Mouse (Mus musculus): Measurements from ENCODE around the gene Vrk2. TPM values are rescaled to one million over a fixed set of nuclear protein-coding genes. Genes with fewer than 3 reads are reported as not detected.
A peak's percentile ranks its signal among the peaks of the same experiment; 100 is the strongest.

The Vrk2 gene
- total and polyA plus RNA-seq, 3 experiments, result 17.9 to 58.7 (median 31.1) TPM

- in situ Hi-C loops (cut with MboI; ENCODE audit: low pct_ligation_motif_present, low pct_unique_long_range_greater_than_20kb, low sequenced_read_pairs), result no loop called here
Measured at GRCm38 (mm10) chr11:26585409-26586366, 8.1 kb downstream of the Vrk2 start.

GRCm38 (mm10) chr11:26551551-26551950, 42.2 kb downstream of the Vrk2 start:
- no peak overlapping the region for H3K27ac ChIP-seq (ENCODE audit: insufficient read depth, low read depth)
- H3K9me3 ChIP-seq (replicated peaks; ENCODE audit: low read length), result no peaks in the 10 kb centered on the region
- no peak overlapping the region for H3K4me3 ChIP-seq (replicated peaks in 1 of 3; ENCODE audit: low read depth in 2 of 3, low read length in 2 of 3, poor library complexity in 1 of 3)
- no peak overlapping the region for H3K4me2 ChIP-seq (ENCODE audit: insufficient read depth, low read depth, poor library complexity, severe bottlenecking)
- peaks cover 7 to 41% of the 10 kb centered on the region in 2 experiments for H3K36me3 ChIP-seq (replicated peaks in 1 of 2; ENCODE audit: control insufficient read depth in 1 of 2, insufficient read depth in 1 of 2, low read length in 1 of 2)
- H3K79me2 ChIP-seq (replicated peaks; ENCODE audit: control insufficient read depth, extremely low read depth, insufficient read depth, poor library complexity, severe bottlenecking), result no peaks in the 10 kb centered on the region
- TF ChIP-seq NRF1 (IDR thresholded peaks at IDR 0.05; ENCODE audit: low read depth, low read length) (no peak), POLR2A (IDR thresholded peaks at IDR 0.05; ENCODE audit: low read depth, low read length) (no peak), ETS1 (conservative IDR thresholded peaks at IDR 0.05; ENCODE audit: low read depth, low read length) (no peak), MXI1 (IDR thresholded peaks at IDR 0.05; ENCODE audit: low read depth, low read length) (no peak), IRF4 (IDR thresholded peaks at IDR 0.05; ENCODE audit: low read depth, low read length) (no peak), ZKSCAN1 (IDR thresholded peaks at IDR 0.05; ENCODE audit: borderline replicate concordance, low read depth, low read length) (no peak), SIN3A (IDR thresholded peaks at IDR 0.05; ENCODE audit: low read length) (no peak)
- in situ Hi-C loops (cut with MboI; ENCODE audit: low pct_ligation_motif_present, low pct_unique_long_range_greater_than_20kb, low sequenced_read_pairs) (no loop called here), dilution Hi-C loops (cut with MboI; ENCODE audit: extremely low pct_ligation_motif_present, extremely low pct_unique_long_range_greater_than_20kb, low sequenced_read_pairs) (no loop called here)
- H3K4me1 ChIP-seq (ENCODE audit: control insufficient read depth in 1 of 2, insufficient read depth in 2 of 2), result no peaks in the 10 kb centered on the region; a peak in 1 of 4 replicates
- H3K27me3 ChIP-seq (replicated peaks), result no peaks in the 10 kb centered on the region
- DNase-seq (ENCODE audit: extremely low read depth), result no peak
- H3K9ac ChIP-seq (ENCODE audit: insufficient read depth, low read depth), result no peak overlapping the region

More at GRCm38 (mm10) chr11:26585409-26586366, 8.1 kb downstream of the Vrk2 start:
- H3K9ac ChIP-seq (ENCODE audit: insufficient read depth, low read depth), result no peak overlapping the region
- TF ChIP-seq IRF4 (IDR thresholded peaks at IDR 0.05; ENCODE audit: low read depth, low read length), result peak; percentile 46; the same call in 1 of the 2 replicates
- TF ChIP-seq ZMIZ1 (IDR thresholded peaks at IDR 0.05; ENCODE audit: low read depth, low read length), result no peak
- peak; percentile 38; the same call in 1 of the 2 replicates for TF ChIP-seq ELF1 (IDR thresholded peaks at IDR 0.05; ENCODE audit: low read depth, low read length)
- peak; percentile 51 for TF ChIP-seq JUND (conservative IDR thresholded peaks at IDR 0.05; ENCODE audit: low read depth, low read length)
- peak; percentile 17; the same call in 1 of the 2 replicates for TF ChIP-seq CHD1 (IDR thresholded peaks at IDR 0.05; ENCODE audit: low read depth, low read length)
- no peak for TF ChIP-seq CHD2 (IDR thresholded peaks at IDR 0.05; ENCODE audit: low read length)
- TF ChIP-seq ETS1 (conservative IDR thresholded peaks at IDR 0.05; ENCODE audit: low read depth, low read length), result no peak
- H3K4me3 ChIP-seq (replicated peaks in 1 of 3; ENCODE audit: low read depth in 2 of 3, low read length in 2 of 3, poor library complexity in 1 of 3), result no peak overlapping the region
- peak overlapping the region; percentile 97 for H3K4me2 ChIP-seq (ENCODE audit: insufficient read depth, low read depth, poor library complexity, severe bottlenecking)
- H3K36me3 ChIP-seq (replicated peaks in 1 of 2; ENCODE audit: control insufficient read depth in 1 of 2, insufficient read depth in 1 of 2, low read length in 1 of 2), result peaks cover 2 to 57% of the 10 kb centered on the region in 2 experiments
- no peaks in the 10 kb centered on the region for H3K79me2 ChIP-seq (replicated peaks; ENCODE audit: control insufficient read depth, extremely low read depth, insufficient read depth, poor library complexity, severe bottlenecking)
- H3K27me3 ChIP-seq (replicated peaks), result no peaks in the 10 kb centered on the region
- dilution Hi-C loops (cut with MboI; ENCODE audit: extremely low pct_ligation_motif_present, extremely low pct_unique_long_range_greater_than_20kb, low sequenced_read_pairs), result no loop called here
- no peaks in the 10 kb centered on the region for H3K9me3 ChIP-seq (replicated peaks; ENCODE audit: low read length)
- peaks cover 14 to 74% of the 10 kb centered on the region in 2 experiments for H3K4me1 ChIP-seq (ENCODE audit: control insufficient read depth in 1 of 2, insufficient read depth in 2 of 2)
- H3K27ac ChIP-seq (ENCODE audit: insufficient read depth, low read depth), result no peak overlapping the region; the same call in 1 of the 2 replicates
- peak; percentile 55 for DNase-seq (ENCODE audit: extremely low read depth)

All from CH12.LX (cell line).